Mouse (Mus musculus) gastrocnemius, postnatal 4 days (tissue): ENCODE data around the gene Zfyve27. TPM values are rescaled to one million over a fixed set of nuclear protein-coding genes. Genes with fewer than 3 reads are reported as not detected.

Source experiments
- DNase-seq, 2 experiments: peaks; one replicate each; pipeline ENCODE4 v3.0.0; 2021 to 2022; ENCODE audit warnings: low spot score in 2 of 2, mixed read lengths in 2 of 2
- total RNA-seq, 2 experiments: library from RNA; stranded (reverse); gene quantifications; 2 replicates each; pipeline ENCODE4 v1.2.3; 2021

The Zfyve27 gene
- total RNA-seq, 2 experiments from 2014 or later = 18.6 to 22.3 TPM

DNA sequence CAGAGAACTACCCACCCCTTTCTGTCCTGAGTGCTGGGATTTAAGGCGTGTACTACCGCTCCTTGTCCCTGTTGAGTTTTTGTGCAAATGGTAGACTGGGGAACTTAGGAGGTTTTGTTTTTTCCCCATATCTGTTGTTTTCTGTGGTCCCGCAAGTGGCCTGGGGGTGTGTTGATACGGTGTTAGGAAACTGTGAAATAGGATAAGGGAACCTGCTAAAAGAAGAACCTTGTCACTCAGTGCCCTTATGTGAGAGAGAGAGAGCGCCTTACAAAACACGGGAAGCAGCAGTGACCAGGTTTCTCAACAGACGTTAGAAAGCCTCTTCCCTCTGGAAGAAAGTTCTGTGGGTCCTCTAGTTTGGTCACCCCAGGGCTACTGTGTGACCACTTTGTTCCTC lies 13.1 kb downstream of the Zfyve27 start:
- DNase-seq = no peak

DNA sequence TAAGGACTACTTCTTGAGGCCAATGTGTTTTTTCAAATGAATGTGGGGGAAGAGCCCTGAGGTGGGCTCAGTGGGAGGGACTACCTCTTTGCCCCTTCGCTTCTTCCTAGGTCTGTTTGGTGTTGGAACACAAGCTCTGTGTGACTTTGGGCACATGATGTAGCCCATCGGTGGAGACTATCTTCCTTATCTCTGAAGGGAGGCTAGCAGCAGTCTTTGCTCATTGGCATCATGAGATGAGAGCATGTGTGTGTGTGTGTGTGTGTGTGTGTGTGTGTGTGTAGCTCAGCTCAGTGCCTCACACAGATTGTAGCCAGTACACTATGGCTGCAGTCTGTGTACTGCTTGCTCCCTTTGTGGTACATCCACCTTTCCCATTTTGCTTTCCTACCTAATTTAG lies 13.7 kb downstream of the Zfyve27 start:
- no peak for DNase-seq

DNA sequence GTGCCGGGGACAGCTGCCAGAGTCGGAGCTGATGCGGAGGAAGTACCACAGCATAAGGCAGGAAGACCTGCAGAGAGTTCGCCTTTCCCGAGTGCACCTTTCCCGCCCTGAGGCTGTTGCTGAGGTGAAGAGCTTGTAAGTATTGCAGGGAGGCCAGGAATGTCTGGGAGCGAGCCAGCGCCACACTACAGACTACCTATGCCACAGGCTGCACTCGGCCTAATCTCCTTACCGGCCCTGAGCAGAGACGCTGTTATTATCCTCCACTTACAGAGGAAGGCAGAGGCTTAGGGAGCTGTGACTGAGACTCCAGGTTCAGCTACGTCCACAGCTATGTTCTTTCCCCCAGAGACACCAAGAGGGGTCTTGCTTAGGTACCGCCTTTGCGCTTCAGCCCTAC lies 15.6 kb downstream of the Zfyve27 start:
- no peak for DNase-seq

DNA sequence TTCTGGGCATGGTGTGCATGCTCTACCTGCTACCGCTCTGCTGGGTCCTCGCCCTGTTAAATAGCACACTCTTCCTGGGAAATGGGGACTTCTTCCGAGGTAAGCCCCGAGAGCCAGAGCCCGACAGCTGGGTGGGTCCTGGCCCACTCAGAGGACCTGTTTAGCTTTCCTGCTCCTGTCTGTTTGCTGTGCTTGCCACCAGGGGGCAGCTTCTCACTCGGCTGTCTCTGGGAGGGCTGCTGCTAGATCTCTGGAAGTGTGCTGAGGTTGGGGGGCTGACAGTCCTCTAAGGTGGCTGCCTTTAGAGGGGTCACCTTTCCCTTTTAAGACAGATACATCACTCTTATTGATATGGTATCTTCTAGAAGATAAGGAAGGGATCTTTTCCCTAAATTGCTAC lies 18.9 kb downstream of the Zfyve27 start:
- DNase-seq = no peak

DNA sequence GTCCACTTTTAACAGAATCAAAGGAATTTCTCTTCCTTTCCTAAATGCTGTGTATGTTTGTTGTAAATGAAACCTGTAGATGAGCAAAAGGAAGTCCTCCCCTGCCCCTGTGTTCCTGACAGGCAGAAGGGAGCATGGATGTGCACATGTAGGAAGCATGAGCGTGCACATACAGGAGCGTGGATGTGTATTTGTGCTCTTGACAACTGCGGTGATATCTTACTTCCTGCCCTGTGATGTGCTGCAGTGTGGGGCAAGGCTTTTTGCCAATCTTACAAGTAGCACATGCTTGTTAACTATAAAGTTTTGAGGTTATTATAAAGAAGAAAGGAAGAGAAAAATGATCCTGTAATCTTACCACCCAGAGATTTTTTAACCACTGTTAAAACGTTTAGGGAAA lies 26.0 kb downstream of the Zfyve27 start:
- no peak for DNase-seq

DNA sequence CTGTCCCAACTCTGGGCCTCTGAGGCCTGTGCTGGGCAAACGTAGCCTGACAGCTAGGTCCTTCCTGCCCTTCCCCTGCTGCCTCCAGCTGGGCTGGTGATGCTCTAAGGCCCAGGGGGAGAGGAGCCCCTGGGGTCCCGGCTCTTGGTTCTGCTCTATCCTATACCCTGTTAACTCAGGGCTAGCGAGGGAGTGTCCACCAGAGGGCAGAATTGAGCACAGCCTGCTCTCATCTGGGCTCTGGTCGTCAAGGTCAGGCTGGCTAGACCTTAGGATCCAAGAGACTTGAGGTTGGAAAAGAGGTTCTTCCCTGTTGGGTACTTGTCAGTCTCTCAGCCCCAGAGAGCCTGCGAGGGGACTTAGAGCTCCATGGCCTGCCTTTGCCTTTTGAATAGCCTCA lies 26.7 kb downstream of the Zfyve27 start:
- peak in 1 of 2 experiments; percentile 53 for DNase-seq

DNA sequence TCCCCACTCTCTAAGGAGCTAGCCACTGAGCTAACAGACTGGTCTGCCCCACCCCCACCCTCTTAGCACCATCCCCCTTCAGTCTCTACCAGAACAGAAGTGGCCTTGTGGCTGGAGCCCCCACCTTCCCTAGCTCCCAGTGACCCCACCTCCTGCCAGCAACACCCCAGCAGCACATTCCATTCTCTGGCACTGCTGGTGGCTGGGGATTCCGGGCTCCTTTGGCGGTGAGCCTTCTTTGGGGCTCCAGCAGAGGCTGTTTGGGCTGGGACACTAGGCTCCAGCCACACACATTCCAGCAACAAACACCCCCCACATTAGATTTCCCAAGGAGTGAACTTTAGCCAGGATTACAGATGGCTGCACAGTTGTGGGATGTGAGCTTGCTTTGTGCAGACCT lies 29.6 kb downstream of the Zfyve27 start:
- no peak for DNase-seq

DNA sequence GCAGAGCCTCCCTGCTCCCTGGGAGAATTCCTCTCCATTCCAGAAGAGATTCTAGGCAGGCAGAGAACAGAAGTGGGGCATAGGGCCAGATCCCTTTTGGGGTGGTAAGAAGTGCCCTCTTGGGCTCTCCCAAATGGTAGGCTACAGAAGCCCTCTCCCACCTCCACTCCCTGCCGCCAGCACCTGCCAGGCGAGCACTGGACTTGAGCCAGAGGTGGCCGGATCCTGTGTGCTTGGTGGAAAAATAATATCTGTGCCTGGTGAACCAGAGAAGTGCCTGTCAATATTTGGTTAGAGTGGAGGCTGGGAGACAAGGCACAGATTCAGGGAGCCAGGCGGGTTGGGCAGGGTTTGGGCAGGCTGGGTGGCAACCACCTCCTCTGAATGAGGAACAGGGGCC lies 32.6 kb downstream of the Zfyve27 start:
- DNase-seq = no peak

DNA sequence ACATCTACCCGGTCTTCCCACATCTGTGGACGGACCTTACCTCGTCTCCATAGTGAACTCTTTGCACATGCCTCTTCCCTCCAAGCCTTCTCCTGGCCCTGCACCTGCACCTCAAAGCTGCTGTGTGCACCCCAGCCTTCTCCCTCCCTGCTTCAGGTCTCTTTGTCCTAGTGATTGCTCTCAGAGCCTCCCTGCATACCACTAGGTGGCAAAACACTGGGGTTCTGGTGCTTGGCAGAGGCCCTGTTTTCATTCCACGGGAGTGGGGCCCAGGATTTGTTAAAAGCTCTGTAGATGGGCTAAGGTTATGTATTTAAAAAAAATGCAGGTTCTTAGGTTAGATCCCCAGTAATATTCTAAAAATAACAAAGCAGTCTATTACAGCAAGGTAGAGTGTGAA lies 33.3 kb downstream of the Zfyve27 start:
- DNase-seq = no peak

DNA sequence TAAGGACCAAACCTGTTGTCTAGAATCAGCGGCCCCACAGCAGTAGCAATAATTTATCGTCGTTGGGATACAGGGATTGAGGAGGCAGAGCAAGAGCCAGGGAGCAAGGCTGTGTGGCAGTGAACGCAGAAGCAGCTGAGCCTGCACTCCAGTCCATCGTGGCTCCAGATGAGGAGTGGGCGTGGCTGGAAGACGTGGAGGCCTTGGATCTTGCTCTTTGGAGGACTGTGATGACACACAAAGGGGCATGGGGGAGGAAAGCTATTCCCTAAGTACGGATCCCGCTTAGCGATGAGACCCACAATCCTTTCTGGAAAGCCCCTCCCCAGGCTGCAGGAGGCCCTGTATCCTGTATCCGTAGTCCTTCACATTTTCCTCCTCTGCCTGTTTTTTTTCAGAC lies 34.3 kb downstream of the Zfyve27 start:
- DNase-seq = peak in 1 of 2 experiments; percentile 27

DNA sequence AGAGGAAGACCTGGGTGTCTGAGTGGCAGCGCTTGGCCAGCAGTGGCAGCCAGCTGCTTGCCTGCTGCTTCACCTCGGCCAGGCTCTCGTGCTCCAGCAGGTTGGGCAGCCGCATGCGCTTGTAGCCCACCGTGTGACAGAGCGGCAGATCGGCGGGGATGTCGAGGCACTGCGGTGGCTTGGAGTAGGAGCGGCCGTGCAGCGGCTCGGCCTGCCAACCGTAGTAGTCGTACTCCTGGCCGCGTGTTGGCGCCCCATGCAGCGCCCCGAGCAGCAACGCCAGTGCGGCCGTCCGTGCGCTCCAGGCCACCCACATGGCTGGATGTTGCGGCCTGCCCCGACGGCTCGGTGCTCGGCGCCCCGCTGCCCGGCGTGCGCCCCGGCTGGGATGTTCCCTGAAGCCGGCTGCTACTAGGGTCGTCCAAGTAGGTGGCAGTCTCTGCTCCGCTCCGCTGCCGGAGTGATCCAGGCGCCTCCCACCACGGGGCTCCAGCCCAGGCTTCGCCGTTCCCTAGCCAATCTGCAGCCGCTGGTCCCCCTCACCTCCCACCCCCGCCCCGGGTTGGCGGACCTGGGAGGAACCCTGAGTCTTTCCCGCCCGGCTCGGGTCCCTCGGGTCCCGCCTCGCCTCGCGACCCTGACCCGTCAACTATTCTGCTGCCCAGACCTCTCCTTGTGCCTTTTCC lies 38.1 kb downstream of the Zfyve27 start, which contains the start of gene Sfrp5:
TSS of gene Sfrp5 (minus strand) at position 557 of the 686 bp plus-strand sequence.
- DNase-seq = no peak

DNA sequence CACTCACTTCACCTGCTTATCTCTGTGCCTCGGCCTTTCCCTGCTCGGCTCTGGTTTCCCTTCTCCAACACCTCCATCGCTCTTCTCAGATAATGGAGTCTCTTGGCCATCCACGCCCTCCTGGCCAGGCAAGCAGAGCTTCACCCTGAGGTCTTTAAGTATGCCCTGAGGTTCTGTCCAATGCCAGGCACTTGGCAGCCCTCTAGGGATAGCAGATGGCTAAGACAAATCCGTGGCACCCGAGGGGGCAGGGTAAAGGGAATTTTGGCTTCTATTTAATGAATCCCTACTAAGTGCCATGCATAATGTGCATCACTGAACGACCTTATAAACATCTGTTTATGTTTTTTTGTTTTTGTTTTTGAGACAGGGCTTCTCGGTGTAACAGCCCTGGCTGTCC lies 38.7 kb downstream of the Zfyve27 start:
- no peak for DNase-seq

DNA sequence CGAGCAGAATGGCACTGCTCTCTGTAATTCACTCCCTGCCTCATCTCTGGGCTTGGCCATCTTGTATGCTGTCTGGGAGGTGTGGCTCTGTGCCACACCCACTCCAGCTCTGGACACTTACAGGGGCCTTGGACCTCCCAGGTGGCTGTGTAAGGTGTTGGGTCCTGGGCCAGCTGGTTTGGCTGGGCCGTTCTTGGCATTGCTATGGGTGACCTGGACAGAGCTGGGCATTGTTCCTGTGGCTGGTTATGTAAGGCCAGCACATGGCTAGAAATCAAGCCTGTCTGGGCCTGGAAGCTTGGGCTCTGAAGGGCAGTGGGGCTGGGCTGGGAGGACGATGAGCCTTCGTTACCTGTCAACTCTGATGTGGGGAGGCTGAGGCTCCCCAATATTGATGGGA lies 40.6 kb downstream of the Zfyve27 start:
- DNase-seq = no peak

DNA sequence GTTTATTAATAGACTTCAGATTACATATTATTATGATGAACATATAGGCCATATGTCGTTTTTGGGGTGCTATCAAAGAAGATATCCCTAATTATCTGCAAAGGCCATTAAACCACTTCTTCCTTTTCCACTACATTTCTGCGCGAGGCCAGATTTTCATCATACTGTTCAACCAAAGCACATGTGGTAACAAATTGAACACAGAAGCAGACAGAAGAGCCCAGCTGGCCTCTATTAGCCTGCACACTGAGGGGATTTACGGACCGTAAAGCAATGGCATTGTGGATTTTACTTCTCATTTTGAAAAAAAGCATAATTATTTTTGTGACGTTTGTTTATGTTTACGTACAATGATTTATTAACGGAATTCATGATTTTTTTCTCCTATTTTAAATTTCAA lies 41.5 kb downstream of the Zfyve27 start:
- no peak for DNase-seq

DNA sequence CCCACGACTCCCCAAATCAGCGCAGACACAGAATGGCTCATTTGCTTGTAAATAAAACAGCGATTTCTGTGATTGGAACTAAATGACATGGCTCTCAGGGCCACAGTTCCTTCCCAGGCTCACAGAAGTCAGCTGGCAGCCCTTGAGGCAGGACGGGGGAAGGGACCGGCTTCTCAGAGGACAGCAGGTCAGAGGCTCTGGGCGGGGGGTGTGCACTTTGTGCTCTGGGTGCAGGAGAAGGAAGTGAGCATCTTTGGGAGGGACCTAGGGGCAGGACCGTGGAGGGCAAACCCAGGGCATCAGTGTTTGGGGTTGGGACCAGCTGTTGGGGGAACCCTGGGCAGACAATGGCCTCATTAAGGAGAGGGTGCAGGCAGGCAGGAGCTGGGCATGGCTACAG lies 45.7 kb downstream of the Zfyve27 start:
- no peak for DNase-seq

DNA sequence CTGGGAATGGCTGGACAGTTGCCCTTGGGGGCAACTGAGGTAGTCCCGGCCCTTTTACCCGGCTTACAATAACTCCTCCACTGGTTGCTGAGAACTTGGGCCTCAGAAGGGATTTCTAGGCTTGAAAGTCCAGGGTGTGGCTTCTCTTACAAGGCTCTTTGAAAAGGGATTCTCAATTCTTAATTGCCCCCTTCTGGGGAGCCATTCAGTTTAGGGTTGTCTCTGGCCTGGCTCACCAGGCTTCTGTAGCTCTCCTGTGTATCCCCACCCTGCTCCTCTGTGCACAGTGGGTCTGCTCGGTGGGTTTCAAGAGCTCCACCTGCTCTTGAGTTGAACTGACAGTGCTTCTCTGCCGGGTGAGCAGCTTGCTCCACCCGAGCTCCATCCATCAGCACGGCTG lies 46.2 kb downstream of the Zfyve27 start:
- no peak for DNase-seq

DNA sequence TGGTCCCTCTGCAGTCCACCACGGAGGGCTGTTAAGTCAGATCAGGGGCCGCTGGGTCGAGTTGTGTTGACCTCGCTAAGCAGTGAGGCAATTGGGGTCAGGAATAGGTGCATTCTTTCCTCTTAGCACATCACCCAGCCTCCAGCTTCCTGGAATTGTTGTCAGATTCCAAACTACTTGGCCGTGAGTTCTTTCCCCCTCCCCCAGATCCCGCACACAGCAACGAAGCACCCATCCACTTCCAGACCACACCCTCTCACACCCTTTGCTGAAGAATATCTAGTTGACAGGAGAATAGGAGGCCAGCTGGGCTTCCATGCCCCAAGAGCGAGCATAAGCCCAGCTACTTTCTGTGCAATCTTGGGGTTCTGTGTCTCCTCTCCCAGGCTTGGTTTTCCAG lies 48.2 kb downstream of the Zfyve27 start:
- no peak for DNase-seq

DNA sequence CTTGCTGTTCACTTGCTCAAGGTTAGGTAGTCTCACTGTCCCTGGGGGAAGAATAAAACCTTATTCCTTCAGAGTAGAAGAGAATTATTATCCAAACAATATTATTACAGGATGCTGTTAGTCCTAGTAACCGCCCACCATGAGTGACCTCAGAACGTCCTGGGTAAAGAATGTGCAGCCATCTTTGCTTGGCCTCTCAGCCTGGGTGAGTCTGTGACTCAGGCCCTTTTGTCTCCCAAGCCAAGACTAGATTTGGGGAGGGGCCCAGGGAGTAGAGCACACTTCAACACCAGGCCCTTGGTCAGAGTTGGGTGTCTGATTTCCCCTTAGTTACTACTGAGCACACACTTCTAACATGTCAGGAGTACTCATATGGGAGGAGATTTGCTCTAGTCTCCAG lies 50.9 kb downstream of the Zfyve27 start:
- DNase-seq = no peak

DNA sequence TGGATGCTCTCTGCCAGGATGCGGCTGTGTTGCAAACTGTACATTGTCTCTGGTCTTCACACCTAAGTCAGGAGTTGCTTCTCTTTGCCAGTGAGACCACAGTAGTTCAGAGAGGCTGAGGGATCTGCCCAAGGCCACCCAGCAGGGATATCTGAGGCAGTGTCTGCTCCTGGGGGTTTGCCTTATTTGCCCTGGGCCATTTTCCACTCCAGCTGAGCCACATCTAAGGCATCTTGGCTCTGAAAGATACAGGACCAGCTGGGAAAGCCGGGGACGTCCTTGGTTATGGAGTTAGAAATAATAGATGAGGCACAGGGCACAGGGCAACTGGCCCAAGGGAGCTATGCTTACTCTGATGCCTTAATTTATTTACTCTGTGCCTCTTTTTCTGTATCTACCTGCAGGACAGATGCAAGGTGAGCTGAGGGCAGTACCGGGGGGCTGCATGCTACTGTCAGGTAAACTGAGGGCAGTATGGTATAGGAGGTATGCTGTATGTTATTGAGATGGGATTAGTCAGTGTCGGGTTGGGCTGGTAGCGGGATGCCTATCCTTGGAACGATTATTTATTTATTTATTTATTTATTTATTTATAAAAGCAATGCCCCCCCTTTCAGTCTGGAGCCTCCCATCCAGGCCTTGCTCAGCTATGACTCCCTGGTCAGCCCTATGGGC lies 53.1 kb downstream of the Zfyve27 start:
- no peak for DNase-seq

DNA sequence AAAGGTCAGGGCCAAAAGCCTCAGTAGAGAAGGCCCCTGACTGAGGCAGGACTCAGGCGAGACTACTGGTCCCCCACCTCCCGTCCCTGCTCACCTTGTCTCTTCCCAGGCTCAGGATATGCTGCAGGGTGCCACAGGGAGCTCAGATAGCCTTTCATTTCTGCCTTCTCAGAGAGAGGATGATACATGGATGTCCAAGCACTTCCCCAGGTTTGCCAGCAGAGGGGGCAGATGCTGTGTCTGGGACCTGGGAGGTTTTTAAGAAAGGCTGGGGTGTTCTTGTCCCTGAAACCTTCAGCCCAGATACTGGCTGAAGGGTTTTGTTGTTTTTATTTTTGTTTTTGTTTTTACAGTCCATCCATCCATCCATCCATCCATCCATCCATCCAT lies 53.6 kb downstream of the Zfyve27 start:
- no peak for DNase-seq

DNA sequence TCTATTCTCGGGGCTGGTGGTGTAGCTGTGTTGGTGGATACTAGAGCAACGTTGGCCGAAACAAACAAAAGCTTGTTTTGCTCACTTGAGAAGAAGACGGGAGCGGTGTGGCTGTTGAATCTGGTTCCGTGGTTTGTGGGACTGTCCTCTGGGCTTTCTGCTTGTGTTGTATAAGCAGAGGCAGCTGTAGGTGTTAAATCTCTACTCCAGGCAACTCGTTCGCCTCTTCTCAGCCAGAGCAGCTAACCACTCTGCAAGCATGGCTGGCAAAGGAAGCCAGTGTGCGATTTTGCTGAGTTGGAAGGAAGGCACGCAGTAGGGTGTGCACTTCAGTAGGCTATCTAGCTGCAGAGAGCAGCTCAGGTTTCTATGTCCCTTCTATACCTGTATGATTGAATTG lies 62.7 kb downstream of the Zfyve27 start:
- no peak for DNase-seq

DNA sequence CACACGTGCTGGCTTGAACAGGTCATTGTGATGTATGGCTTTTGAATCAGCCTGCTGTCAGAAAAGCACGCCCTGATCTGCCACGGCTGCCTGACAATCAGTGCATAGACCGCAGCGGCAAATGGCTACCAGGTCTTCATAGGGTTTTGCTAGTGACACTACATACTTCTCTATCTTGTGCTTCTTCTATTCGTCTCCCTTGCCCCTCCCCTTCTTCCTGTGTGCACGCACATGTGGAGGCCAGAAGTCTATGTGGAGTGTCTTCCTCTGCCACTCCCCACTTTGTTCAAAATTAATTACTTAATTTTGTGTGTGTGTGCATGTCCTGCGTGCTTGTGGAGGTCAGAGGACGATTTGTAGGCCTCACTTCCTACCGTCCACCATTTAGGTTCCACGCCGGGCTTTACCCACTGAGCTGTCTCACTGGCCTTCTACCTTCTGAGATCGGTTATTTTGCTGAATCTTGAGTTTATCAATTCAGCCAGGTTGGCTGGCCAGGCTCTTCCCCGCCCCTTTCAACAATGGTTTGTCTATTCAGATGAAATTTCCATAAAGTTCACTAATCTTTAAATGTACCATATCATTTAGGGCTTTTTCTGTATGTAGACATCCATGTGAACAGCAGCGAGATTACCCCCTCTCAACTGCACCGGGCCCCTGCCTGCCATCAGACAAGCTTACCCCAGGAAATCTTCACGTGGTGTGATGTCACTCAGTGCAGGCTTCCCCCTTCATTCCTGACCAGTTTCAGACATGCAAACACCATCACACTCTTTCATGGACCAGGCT lies 65.9 kb downstream of the Zfyve27 start:
- no peak for DNase-seq

DNA sequence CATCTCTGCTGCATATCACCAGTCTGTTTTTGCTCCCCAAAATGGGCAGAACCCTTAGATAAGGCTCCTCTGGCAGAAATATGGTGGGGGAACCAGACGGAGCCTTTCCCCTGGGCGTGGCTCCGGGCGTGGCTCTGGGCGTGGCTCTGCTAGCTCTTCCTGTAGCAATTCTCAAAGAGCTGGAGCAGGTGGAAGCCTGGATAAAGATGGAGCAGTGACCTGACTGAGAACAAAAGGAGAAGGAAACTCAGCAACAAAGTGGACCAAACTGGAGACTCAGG lies 66.5 kb downstream of the Zfyve27 start:
- DNase-seq = no peak
